Mouse (Mus musculus) right cerebral cortex, adult 2 months (tissue): ENCODE results near the gene Gm2000.
A peak's percentile ranks its signal among the peaks of the same experiment; 100 is the strongest.
"Not testable (repeated sequence)": the region's sequence is repeated elsewhere in the genome, so short reads cannot be mapped to it uniquely, and the experiment has no call there.

ENCODE experiments used
- DNase-seq, 2 experiments: peaks; one replicate each; pipeline ENCODE4 v3.0.0; 2021 to 2022; ENCODE audit warnings: low spot score in 2 of 2

Gm2000 gene

GRCm38 (mm10) chr1:156365740-156366139 is at the start of gene Gm2000:
Gene Gm2000 (plus strand): TSS chr1:156366040.
- no peak for DNase-seq

GRCm38 (mm10) chr1:156323126-156323525 is 42.7 kb upstream of the Gm2000 start:
- no peak for DNase-seq

- DNase-seq: no peak
Observed at GRCm38 (mm10) chr1:156340847-156341246, 25.0 kb upstream of the Gm2000 start.

- DNase-seq: no peak
Observed at GRCm38 (mm10) chr1:156344433-156344832, 21.4 kb upstream of the Gm2000 start.

- DNase-seq: no peak
Observed at GRCm38 (mm10) chr1:156345633-156346032, 20.2 kb upstream of the Gm2000 start.

- DNase-seq: peak in 1 of 2 experiments; percentile 3
Observed at GRCm38 (mm10) chr1:156349031-156349430, 16.8 kb upstream of the Gm2000 start.

GRCm38 (mm10) chr1:156350441-156350840 is 15.4 kb upstream of the Gm2000 start:
- no peak for DNase-seq

GRCm38 (mm10) chr1:156352466-156352865 is 13.4 kb upstream of the Gm2000 start:
- no peak for DNase-seq

GRCm38 (mm10) chr1:156381217-156381616 is 15.4 kb downstream of the Gm2000 start:
- DNase-seq: no peak

GRCm38 (mm10) chr1:156386232-156386631 is 20.4 kb downstream of the Gm2000 start:
- DNase-seq: no peak

GRCm38 (mm10) chr1:156386880-156387279 is 21.0 kb downstream of the Gm2000 start:
- no peak for DNase-seq

GRCm38 (mm10) chr1:156393148-156393547 is 27.3 kb downstream of the Gm2000 start:
- no peak for DNase-seq

GRCm38 (mm10) chr1:156400159-156400558 is 34.3 kb downstream of the Gm2000 start:
- DNase-seq: not testable (repeated sequence)

- no peak for DNase-seq
Observed at GRCm38 (mm10) chr1:156402491-156402890, 36.7 kb downstream of the Gm2000 start.

GRCm38 (mm10) chr1:156403251-156403650 is 37.4 kb downstream of the Gm2000 start:
- DNase-seq: no peak

GRCm38 (mm10) chr1:156408004-156408403 is 42.2 kb downstream of the Gm2000 start:
- no peak for DNase-seq

GRCm38 (mm10) chr1:156408521-156408920 is 42.7 kb downstream of the Gm2000 start:
- DNase-seq: no peak
